Mouse (Mus musculus): Measurements from ENCODE around the gene Tmtc2. TPM values are rescaled to one million over a fixed set of nuclear protein-coding genes. Genes with fewer than 3 reads are reported as not detected.

Gene Tmtc2
- total RNA-seq, 2 experiments from 2014 or later: 11.5 to 12.7 TPM

DNA sequence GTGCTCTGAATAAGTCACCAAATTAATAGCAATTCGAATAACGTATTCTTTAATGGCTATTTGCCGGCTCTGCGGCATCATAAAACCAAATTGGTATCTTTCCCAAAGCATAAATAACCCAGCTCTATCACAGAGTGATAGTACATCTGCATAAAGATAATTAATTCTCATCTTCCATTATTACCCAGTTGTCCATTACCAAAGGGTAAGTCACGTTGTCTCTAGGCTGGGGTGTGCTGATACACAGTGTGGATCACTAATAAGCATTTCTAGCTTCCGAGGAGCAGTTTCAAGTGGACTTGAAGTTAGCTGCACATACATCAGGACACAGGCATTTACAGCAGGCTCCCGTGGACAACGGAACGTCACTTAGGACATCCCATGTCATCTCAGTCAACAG is 56.1 kb downstream of the Tmtc2 start:
- intact Hi-C loops (cut with DNase I): no loop called here
- DNase-seq (ENCODE audit: extremely low spot score in 1 of 2, low spot score in 2 of 2): no peak
- no peak overlapping the region for H3K4me3 ChIP-seq
- no peak overlapping the region for H3K27ac ChIP-seq
- TF ChIP-seq CTCF (IDR thresholded peaks at IDR 0.05): no peak

DNA sequence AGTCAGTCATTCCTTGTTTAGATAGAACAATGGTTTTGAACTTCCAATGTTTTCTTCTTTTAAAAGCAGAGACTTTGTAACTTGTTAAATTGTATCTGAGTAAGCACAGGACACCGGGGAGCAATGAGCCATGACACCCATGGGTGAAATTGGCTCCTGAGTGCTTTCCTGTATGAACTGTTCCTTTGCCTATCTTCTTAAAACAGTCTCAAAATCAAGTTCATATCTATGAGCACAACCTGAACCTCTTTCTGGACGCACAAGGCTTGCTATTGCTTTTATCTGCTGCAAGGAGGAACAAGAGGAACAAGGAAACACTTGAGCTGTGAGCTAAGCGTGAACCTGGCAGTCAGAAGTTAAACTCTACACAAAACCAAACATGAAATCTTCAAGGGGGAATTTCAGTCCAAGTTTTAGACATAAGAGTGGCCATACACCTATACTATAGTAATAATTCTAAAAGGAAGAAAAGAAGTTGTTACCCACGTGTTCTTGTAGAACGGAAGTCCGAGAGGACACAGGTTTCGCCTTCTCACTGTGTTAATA is 60.4 kb downstream of the Tmtc2 start:
- no peak overlapping the region for H3K27ac ChIP-seq
- no peak for TF ChIP-seq CTCF (IDR thresholded peaks at IDR 0.05)
- intact Hi-C loops (cut with DNase I): no loop called here
- DNase-seq (ENCODE audit: extremely low spot score in 1 of 2, low spot score in 2 of 2): no peak
- H3K4me3 ChIP-seq: no peak overlapping the region

DNA sequence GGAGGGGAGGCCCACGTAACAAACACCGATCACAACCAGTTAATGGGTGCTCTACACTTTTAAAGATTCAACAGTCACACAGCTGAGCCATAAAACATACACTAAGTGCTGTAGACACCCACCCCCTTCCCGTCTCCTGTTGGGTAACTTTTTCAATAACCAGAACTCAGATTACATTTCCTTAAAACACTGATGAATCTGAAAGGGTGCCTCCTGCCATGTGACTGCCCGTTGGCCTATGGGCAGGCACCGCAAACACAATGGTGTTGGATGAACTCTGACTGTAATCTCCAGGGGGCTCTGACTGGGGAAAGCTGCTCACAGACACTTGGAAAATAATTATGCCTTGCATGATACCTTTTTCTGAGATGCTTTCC is 64.4 kb downstream of the Tmtc2 start:
- Histone ChIP-seq H3K27ac (no peak overlapping the region), H3K4me3 (no peak overlapping the region)
- no peak for DNase-seq (ENCODE audit: extremely low spot score in 1 of 2, low spot score in 2 of 2)
- intact Hi-C loops (cut with DNase I): no loop called here
- no peak for TF ChIP-seq CTCF (IDR thresholded peaks at IDR 0.05)

DNA sequence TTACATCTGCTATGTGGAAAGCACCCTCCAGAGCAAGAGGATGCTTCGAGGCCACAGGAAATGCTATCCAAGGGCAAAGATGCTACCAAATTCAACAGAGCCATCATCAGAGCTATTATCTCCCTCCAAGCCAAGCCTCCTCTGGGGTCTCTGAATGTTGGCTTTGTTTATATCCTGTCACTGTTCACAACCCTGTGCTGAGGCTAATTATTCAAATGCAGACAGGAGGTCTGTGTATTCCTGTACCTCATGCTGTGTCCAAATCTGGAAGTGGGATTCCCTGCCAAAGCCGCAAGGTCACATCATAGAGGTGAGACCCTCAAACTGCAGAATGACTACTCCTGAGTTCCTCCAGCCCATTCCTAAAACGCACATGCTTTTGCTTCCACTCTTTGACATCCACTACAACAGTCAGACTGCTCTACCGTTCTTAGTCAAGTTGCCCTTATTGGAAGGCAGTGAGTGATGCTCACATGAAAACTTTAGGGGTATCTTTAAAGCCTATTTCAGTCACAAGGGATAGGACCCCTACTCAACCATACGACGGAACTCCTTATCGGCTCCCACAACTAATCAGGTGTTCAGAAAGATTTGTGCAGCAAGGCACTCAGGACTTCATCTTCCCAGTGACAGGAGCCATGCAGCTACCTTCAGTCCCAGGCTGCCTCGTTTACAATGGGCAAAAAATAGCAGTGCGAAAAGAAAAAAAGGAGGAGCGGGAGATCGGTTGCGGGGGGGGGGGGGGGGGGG is 64.9 kb downstream of the Tmtc2 start:
- intact Hi-C loops (cut with DNase I): no loop called here
- no peak overlapping the region for H3K4me3 ChIP-seq
- no peak for DNase-seq (ENCODE audit: extremely low spot score in 1 of 2, low spot score in 2 of 2)
- no peak for TF ChIP-seq CTCF (IDR thresholded peaks at IDR 0.05)
- no peak overlapping the region for H3K27ac ChIP-seq

DNA sequence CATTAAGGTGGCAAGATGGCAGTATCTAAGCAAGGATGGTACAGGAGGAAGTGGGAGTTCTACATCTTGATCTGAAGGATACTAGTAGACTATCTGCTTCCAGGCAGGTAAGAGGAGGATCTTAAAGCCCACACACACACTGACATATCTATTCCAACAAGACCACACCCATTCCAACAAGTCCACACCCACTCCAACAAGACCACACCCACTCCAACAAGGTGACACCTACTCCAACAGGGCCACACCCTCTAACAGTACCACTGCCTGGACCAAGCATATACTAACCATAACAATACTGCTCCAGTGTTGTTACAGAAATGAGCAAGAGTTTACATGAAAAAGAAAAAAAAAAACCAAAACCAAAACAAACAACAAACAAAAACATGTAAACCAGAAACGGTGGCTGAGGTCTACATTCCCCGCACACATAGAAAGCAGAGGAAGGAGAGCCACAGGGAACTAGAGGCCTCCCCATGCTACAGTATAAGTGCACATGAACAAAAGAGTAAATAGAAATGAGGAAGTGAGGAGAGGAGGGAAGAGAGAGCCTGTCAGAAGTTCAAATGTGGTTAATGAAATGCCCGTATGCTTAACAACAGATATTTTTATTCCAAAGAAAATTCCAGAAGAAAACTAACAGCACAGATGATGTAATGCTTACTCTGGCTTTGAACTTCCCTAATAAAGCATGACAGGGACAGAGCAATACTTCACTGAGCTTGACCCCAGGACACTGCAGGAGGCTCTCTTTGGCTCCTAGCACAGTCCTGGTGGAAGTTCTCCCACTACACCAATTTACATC is 66.1 kb downstream of the Tmtc2 start:
- Histone ChIP-seq H3K27ac (no peak overlapping the region), H3K4me3 (no peak overlapping the region)
- no peak for TF ChIP-seq CTCF (IDR thresholded peaks at IDR 0.05)
- intact Hi-C loops (cut with DNase I): no loop called here
- DNase-seq (ENCODE audit: extremely low spot score in 1 of 2, low spot score in 2 of 2): no peak

DNA sequence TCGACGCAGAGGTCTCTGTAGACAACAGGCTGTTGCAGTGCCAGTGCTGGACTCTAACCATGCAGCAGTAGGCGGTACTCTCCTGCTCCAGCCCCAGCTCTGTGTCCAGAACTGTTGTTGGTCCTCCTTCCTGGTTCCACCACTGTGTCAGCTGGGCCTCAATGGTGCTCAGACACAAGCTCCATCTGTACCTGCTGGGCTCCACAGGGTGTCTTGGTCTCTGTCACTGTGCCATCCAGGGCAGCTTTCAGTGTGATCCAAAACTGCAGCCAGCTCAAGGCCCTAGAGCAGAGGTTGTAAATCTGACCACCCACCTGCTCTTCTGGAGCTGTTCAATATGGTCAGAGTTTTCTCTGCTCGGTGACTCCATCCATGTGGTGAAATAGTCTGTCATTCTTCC is 68.2 kb downstream of the Tmtc2 start:
- Histone ChIP-seq H3K4me3 (no peak overlapping the region), H3K27ac (no peak overlapping the region)
- DNase-seq (ENCODE audit: extremely low spot score in 1 of 2, low spot score in 2 of 2): no peak
- TF ChIP-seq CTCF (IDR thresholded peaks at IDR 0.05): no peak
- intact Hi-C loops (cut with DNase I): no loop called here

DNA sequence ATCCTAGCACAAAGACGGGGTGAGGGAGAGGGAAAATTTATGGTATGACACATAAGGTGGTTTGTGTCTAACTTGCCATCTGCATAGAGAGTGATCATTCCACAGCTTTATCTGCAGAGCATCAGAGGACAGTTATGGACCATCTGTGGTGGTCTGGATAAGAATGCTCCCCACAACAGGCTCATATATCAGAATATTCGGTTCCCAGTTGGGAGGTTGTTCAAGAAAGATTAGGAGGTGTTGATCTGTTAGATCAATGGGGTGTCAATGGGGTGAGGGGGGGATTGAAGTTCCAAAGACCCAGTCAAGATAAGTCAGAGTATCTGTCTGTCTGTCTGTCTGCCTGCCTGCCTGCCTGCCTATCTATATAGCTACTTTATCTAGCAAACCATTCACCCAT is 69.8 kb downstream of the Tmtc2 start:
- TF ChIP-seq CTCF (IDR thresholded peaks at IDR 0.05): no peak
- H3K4me3 ChIP-seq: no peak overlapping the region
- DNase-seq (ENCODE audit: extremely low spot score in 1 of 2, low spot score in 2 of 2): no peak
- intact Hi-C loops (cut with DNase I): no loop called here
- H3K27ac ChIP-seq: no peak overlapping the region

DNA sequence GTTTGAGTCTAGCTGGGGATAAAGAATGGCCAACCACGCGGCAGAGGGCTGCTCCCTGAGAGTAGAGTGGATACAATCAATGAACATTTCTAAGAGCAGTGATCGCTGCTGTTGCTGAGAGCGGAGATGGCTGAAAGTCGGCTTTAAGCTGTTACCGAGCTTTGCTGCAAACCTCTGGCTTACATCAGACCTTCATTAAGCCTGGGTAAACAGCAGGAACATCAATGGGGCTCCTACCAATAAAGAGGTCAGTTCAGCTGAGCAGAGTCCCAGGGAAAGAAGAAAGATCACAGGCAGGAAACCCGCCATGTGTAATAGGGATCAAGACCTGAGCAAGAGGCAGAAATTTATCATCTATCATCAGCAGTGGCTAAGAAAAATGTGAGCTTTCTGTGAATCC is 72.5 kb downstream of the Tmtc2 start:
- TF ChIP-seq CTCF (IDR thresholded peaks at IDR 0.05): no peak
- DNase-seq (ENCODE audit: extremely low spot score in 1 of 2, low spot score in 2 of 2): no peak
- H3K27ac ChIP-seq: no peak overlapping the region
- no peak overlapping the region for H3K4me3 ChIP-seq
- intact Hi-C loops (cut with DNase I): no loop called here

DNA sequence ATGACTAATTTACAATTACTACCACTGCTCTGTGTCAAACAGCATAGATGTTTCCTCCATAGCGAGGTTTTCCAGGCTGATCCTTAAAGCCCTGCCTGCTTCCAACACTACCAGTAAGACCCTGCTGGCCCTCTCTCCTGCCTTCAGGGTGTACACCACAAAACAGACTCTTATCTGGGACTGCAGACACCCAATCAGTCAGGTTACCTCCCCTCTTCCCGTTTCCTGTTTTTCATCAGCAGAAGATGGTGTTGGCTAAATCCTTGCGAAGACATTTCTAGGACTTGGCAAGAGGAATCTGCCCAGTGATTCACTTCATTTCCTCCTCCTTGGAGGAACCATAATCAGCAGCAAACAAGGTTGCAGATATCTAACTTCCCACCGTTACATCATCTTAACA is 73.8 kb downstream of the Tmtc2 start:
- intact Hi-C loops (cut with DNase I): no loop called here
- Histone ChIP-seq H3K4me3 (no peak overlapping the region), H3K27ac (no peak overlapping the region)
- no peak for TF ChIP-seq CTCF (IDR thresholded peaks at IDR 0.05)
- no peak for DNase-seq (ENCODE audit: extremely low spot score in 1 of 2, low spot score in 2 of 2)

DNA sequence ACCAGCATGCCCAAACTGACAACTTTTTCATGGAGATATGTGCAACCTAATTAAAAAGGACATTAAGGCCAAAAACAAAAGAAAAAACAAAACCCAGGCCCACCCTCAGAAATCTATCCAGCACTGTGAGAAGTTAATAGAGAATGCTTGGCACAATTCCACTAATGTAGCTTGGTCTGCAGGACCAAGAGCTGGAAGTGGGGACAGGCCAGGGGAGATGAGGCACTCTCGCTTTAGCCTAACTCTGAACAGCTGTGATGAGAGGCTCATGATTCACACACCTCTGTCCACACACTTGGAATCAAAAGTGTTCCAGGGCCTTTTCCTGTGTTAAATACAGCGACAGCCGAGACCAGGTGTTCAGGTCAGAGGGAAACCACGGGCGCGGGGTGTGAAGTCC is 79.0 kb downstream of the Tmtc2 start:
- no peak for TF ChIP-seq CTCF (IDR thresholded peaks at IDR 0.05)
- intact Hi-C loops (cut with DNase I): no loop called here

DNA sequence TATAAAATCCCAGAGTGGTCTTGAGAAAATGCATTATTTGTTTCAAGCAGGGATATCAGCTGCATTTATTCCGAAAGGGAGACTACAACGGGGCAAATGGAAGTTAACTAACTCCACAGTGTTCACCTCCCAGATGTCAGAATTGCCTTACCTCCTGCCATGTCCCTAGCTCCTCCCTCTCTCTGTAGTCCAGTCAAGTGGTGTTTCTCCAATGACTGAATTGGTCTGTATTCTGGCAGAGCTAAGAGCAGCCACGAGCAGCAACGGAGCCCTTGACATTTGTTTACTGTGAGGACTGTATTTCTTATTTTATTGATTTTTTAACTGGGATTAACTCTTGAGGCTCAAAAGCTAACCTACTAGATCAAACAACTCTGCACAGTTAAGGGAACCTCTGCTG is 81.8 kb downstream of the Tmtc2 start:
- TF ChIP-seq CTCF (IDR thresholded peaks at IDR 0.05): no peak
- H3K4me3 ChIP-seq: no peak overlapping the region
- H3K27ac ChIP-seq: no peak overlapping the region
- intact Hi-C loops (cut with DNase I): no loop called here
- DNase-seq (ENCODE audit: extremely low spot score in 1 of 2, low spot score in 2 of 2): no peak

More for the DNA sequence above, 79.0 kb downstream of the Tmtc2 start:
- H3K4me3 ChIP-seq: no peak overlapping the region
- no peak overlapping the region for H3K27ac ChIP-seq
- no peak for DNase-seq (ENCODE audit: extremely low spot score in 1 of 2, low spot score in 2 of 2)

DNA sequence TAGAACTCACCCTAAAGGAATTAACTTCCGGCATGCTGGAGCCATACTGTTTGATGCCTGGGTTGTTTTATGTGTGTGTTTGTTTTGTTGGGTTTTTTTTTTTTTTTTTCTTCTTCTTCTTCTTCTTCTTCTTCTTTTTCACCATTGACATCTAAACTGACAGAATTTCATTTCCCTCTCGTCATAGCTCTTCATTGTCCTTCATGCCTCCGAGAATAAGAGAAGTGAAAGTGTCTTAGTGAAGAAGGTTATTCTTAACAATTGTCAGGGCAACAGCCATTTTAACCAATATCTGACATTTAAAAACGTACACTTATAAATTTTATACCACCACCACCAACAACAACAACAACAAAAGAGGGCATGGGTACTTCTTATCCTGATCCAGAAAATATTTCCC is 83.5 kb downstream of the Tmtc2 start:
- TF ChIP-seq CTCF (IDR thresholded peaks at IDR 0.05): no peak
- DNase-seq (ENCODE audit: extremely low spot score in 1 of 2, low spot score in 2 of 2): no peak
- H3K4me3 ChIP-seq: no peak overlapping the region
- intact Hi-C loops (cut with DNase I): no loop called here
- no peak overlapping the region for H3K27ac ChIP-seq
